Mouse (Mus musculus) ES-Bruce4 (cell line): ENCODE measurements around the gene Col6a5. TPM values are rescaled to one million over a fixed set of nuclear protein-coding genes. Genes with fewer than 3 reads are reported as not detected.

ENCODE experiments used
- H3K27ac ChIP-seq: 2 replicates; pipeline ENCODE4 v1.5.1; 2012; ENCODE audit warnings: low read length, inconsistent platforms; ENCODE audit not compliant: insufficient read depth
- H3K27me3 ChIP-seq: 2 replicates; pipeline ENCODE4 v1.6.1; 2012; ENCODE audit warnings: mild to moderate bottlenecking, low read length, inconsistent platforms; ENCODE audit not compliant: control insufficient read depth, poor library complexity, insufficient read depth, severe bottlenecking
- H3K36me3 ChIP-seq: 2 replicates; pipeline ENCODE4 v1.6.1; 2012; ENCODE audit warnings: inconsistent platforms, mild to moderate bottlenecking, low read length, moderate library complexity; ENCODE audit not compliant: control insufficient read depth, poor library complexity, insufficient read depth, severe bottlenecking
- H3K4me1 ChIP-seq: one replicate; pipeline ENCODE4 v1.8.1; 2011; ENCODE audit warnings: low read length; ENCODE audit not compliant: control insufficient read depth, insufficient read depth
- H3K4me3 ChIP-seq: 2 replicates; pipeline ENCODE4 v1.5.1; 2011; ENCODE audit warnings: low read depth, mild to moderate bottlenecking, low read length
- H3K9ac ChIP-seq: 2 replicates; pipeline ENCODE4 v1.6.1; 2012; ENCODE audit warnings: low read depth, mild to moderate bottlenecking, inconsistent platforms; ENCODE audit not compliant: poor library complexity, severe bottlenecking
- H3K9me3 ChIP-seq: replicated peaks from 2 replicates; pipeline ENCODE4 v1.6.1; 2012; ENCODE audit warnings: mild to moderate bottlenecking, low read length, inconsistent platforms; ENCODE audit not compliant: control insufficient read depth, poor library complexity, insufficient read depth, severe bottlenecking
- CTCF ChIP-seq: IDR thresholded peaks from one replicate; pipeline ENCODE4 v1.8.1; 2011; ENCODE audit warnings: low read depth, low read length
- EP300 ChIP-seq: IDR thresholded peaks from 2 replicates; pipeline ENCODE4 v1.6.1; 2011; ENCODE audit warnings: low read depth, low read length; ENCODE audit not compliant: insufficient read depth
- POLR2A ChIP-seq: IDR thresholded peaks from one replicate; pipeline ENCODE4 v1.8.1; 2011; ENCODE audit warnings: low read length; ENCODE audit not compliant: insufficient read depth
- polyA plus RNA-seq: library from polyadenylated mRNA; stranded (reverse); fragments of >200 nt; gene quantifications from 2 replicates; pipeline ENCODE4 v1.2.4, GENCODE M21; 2011; ENCODE audit warnings: low read depth; ENCODE audit not compliant: missing spikeins, insufficient read depth, insufficient read length

Gene Col6a5
- polyA plus RNA-seq, 1 experiment: not detected

GRCm38 (mm10) chr9:105909352-105909751 is 51.1 kb downstream of the Col6a5 start:
- TF ChIP-seq POLR2A (no peak), EP300 (no peak), CTCF (no peak)
- peaks cover 4% of the 10 kb centered on the region; the same call in 1 of the 2 replicates for H3K9me3 ChIP-seq
- H3K4me3 ChIP-seq: no peak overlapping the region
- H3K4me1 ChIP-seq: no peaks in the 10 kb centered on the region
- H3K27ac ChIP-seq: no peak overlapping the region
- H3K9ac ChIP-seq: no peak overlapping the region
- H3K27me3 ChIP-seq: no peaks in the 10 kb centered on the region
- no peaks in the 10 kb centered on the region for H3K36me3 ChIP-seq

GRCm38 (mm10) chr9:105907411-105907810 is 53.0 kb downstream of the Col6a5 start:
- Histone ChIP-seq H3K36me3 (no peaks in the 10 kb centered on the region), H3K4me1 (no peaks in the 10 kb centered on the region), H3K9me3 (peaks cover 2% of the 10 kb centered on the region; the same call in 1 of the 2 replicates), H3K27ac (no peak overlapping the region), H3K4me3 (no peak overlapping the region), H3K27me3 (no peaks in the 10 kb centered on the region; the same call in 1 of the 2 replicates), H3K9ac (no peak overlapping the region)
- TF ChIP-seq CTCF (no peak), POLR2A (no peak), EP300 (no peak)

DNA sequence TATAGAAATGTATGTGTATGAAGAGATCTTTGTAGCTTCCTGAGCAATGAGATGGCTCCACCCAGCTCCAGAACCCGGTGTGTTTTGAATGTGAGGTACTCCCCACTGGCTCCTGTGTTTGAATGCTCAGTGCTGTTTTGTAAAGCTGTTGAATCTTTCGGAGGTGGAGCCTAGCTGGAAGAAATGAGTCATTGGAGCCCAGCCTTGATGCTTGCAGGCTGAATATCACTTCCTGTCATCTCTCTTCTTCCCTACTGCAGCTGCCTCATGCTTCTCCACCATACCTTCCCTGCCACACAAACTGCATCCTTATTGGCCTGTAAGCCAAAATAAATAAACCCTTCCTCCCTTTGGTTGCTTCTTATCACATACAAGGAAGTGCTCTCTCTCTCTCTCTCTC is 72.9 kb downstream of the Col6a5 start:
- H3K4me1 ChIP-seq: no peaks in the 10 kb centered on the region
- H3K4me3 ChIP-seq: no peak overlapping the region
- no peaks in the 10 kb centered on the region for H3K36me3 ChIP-seq
- TF ChIP-seq EP300: no peak
- TF ChIP-seq POLR2A: no peak
- no peak for TF ChIP-seq CTCF
- no peak overlapping the region for H3K9ac ChIP-seq
- no peaks in the 10 kb centered on the region for H3K27me3 ChIP-seq
- no peaks in the 10 kb centered on the region for H3K9me3 ChIP-seq
- no peak overlapping the region for H3K27ac ChIP-seq

DNA sequence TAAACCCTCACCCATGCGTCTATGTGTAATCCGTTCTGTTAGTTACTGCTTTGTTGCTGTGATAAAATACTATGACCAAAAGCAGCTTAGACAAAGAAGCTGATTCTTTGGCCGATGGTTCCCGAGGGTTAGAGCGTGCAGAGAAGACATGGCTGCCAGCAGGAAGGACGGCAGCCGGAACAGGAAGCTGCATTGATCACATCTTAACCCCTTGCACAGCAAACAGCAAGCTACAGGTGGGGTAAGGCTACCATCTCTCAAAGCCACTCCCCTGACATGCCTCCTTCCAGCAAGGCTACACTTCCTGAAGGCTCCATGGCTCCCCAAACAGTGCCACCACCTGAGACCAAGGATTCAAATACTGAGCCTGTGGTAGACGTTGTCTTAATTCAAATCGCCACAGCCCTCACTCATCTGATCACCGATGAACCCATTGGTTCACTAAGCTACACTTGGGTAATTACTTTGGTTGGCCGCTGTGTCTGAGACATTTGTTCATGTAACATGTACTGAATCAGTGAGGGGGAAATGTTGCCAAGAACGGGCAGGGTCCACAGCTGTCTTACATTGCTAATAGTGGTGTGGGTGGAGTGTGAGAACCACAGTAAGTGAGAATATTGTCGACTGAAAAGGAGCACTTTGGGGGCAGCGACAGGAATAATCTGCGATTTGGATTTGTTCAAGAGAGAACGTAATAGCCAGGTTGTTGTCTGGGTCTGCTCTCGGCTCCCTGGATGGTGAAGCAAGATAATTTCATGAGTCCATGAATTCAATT is 75.6 kb downstream of the Col6a5 start:
- Histone ChIP-seq H3K4me3 (no peak overlapping the region), H3K9me3 (no peaks in the 10 kb centered on the region), H3K4me1 (no peaks in the 10 kb centered on the region), H3K27me3 (no peaks in the 10 kb centered on the region), H3K9ac (no peak overlapping the region), H3K27ac (no peak overlapping the region), H3K36me3 (no peaks in the 10 kb centered on the region)
- no peak for TF ChIP-seq EP300

- no peaks in the 10 kb centered on the region for H3K36me3 ChIP-seq
- H3K4me1 ChIP-seq: no peaks in the 10 kb centered on the region
- no peak overlapping the region for H3K27ac ChIP-seq
- TF ChIP-seq CTCF: no peak
- TF ChIP-seq POLR2A: no peak
- no peak for TF ChIP-seq EP300
- no peaks in the 10 kb centered on the region for H3K9me3 ChIP-seq
- H3K27me3 ChIP-seq: no peaks in the 10 kb centered on the region
- no peak overlapping the region for H3K4me3 ChIP-seq
- no peak overlapping the region for H3K9ac ChIP-seq
These were observed 79.7 kb downstream of the Col6a5 start for GRCm38 (mm10) chr9:105880743-105881142.

DNA sequence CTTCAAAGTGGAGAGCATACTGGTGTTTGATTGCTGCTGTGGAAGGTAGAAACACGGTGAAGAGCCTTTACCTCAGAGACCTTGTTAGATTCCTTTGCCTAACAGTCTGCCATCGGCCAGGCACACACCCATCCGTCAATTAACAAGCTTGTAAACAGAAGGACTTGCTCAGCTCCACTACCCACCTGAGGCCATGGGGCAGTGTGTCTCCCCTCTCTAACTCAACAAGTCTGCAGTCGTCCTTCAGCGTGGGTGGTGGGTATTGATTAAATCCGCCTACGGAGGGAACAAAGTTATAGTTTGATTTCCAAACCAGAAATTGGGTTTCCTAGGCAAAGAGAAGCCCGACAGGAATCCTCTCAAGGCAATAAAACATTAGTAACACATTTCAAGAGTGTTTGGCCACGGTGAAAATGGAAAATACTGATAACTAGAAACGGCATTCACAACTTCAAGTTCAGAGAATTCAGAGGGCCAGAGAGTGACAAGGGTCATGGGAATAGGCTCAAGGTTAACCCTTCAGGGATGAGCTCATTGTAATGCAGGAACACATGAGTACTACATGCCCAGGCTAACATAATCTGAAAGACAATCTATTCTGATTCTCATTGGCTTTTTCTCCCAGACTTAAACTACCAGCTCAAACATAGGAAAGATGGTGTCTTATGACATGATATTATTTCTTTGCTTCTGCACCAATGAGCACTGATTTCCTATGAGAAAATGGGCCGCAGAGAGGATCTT is 81.9 kb downstream of the Col6a5 start:
- H3K4me1 ChIP-seq: no peaks in the 10 kb centered on the region
- no peaks in the 10 kb centered on the region for H3K36me3 ChIP-seq
- TF ChIP-seq POLR2A: no peak
- no peak for TF ChIP-seq CTCF
- TF ChIP-seq EP300: no peak
- H3K27me3 ChIP-seq: no peaks in the 10 kb centered on the region
- no peak overlapping the region for H3K4me3 ChIP-seq
- no peaks in the 10 kb centered on the region for H3K9me3 ChIP-seq
- H3K27ac ChIP-seq: no peak overlapping the region
- H3K9ac ChIP-seq: no peak overlapping the region
